Mouse (Mus musculus): Measurements from ENCODE around the gene Hist1h2ab.

GRCm38 (mm10) chr13:23760240-23760971, 9.5 kb downstream of the Hist1h2ab start:
- TF ChIP-seq CTCF (conservative IDR thresholded peaks at IDR 0.05; ENCODE audit: insufficient read depth, insufficient read length, low read depth, low read length), result no peak
- no peak for TF ChIP-seq POLR2A (IDR thresholded peaks at IDR 0.05; ENCODE audit: low read depth, low read length)

Data from kidney, adult 2 months (tissue).